Mouse (Mus musculus) midbrain, embryonic 14.5 days (tissue): ENCODE measurements at regions not wholly inside any gene's neighbourhood (a gene's known extent, or its start where the extent isn't known, plus 50 kb on each side); places are given as distances from the start of the nearest gene placed in this dataset.

Experiments
- ATAC-seq: fragments of 200-750 bp; cut with Nextera tagmentation; 2 replicates; pipeline ENCODE4 v1.8.0; 2017; ENCODE audit warnings: moderate number of reproducible peaks, moderate library complexity; ENCODE audit not compliant: low FRiP score, low TSS enrichment
- DNase-seq: peaks from one replicate; pipeline ENCODE4 v3.0.0-alpha.2; 2015
- H3K27ac ChIP-seq: fragments of 300-500 bp; sonication (generic); replicated peaks from 2 replicates; pipeline ENCODE4 v1.5.1; 2014; ENCODE audit warnings: mild to moderate bottlenecking, low read depth, low read length, moderate library complexity
- H3K27me3 ChIP-seq: fragments of 300-500 bp; sonication (generic); 2 replicates; pipeline ENCODE4 v1.6.1; 2014; ENCODE audit warnings: low read length, control low read depth, mixed read lengths; ENCODE audit not compliant: control insufficient read depth, insufficient read depth
- H3K36me3 ChIP-seq: fragments of 300-500 bp; sonication (generic); 2 replicates; pipeline ENCODE4 v1.6.1; 2014; ENCODE audit warnings: low read length, control low read depth; ENCODE audit not compliant: control insufficient read depth, insufficient read depth
- H3K4me1 ChIP-seq: fragments of 300-500 bp; sonication (generic); 2 replicates; pipeline ENCODE4 v1.6.1; 2014; ENCODE audit warnings: mild to moderate bottlenecking, antibody characterized with exemption, low read length, control low read depth; ENCODE audit not compliant: control insufficient read depth, insufficient read depth
- H3K4me2 ChIP-seq: fragments of 300-500 bp; sonication (generic); 2 replicates; pipeline ENCODE4 v1.6.1; 2014; ENCODE audit warnings: mild to moderate bottlenecking, low read length, moderate library complexity
- H3K4me3 ChIP-seq: fragments of 300-500 bp; sonication (generic); replicated peaks from 2 replicates; pipeline ENCODE4 v1.5.1; 2014; ENCODE audit warnings: low read depth, low read length
- H3K9ac ChIP-seq: fragments of 300-500 bp; sonication (generic); replicated peaks from 2 replicates; pipeline ENCODE4 v1.6.1; 2014; ENCODE audit warnings: mild to moderate bottlenecking, low read length, moderate library complexity
- H3K9me3 ChIP-seq: fragments of 300-500 bp; sonication (generic); 2 replicates; pipeline ENCODE4 v1.6.1; 2016; ENCODE audit warnings: low read length, control low read depth, mixed read lengths; ENCODE audit not compliant: control insufficient read depth
- WGBS: fragments of 180-500 bp; shearing (Covaris S2); extraction: QIAGEN DNeasy Blood & Tissue Kit; methylation state at CpG from one replicate; pipeline ENCODE4 v1.1.7; 2014; 5-methylcytosine and 5-hydroxymethylcytosine counted together

- DNase-seq (no peak), ATAC-seq (no peak)
- no peak overlapping the region for H3K4me2 ChIP-seq
- H3K9me3 ChIP-seq: no peaks in the 10 kb centered on the region
- H3K9ac ChIP-seq: no peak overlapping the region
- H3K36me3 ChIP-seq: no peaks in the 10 kb centered on the region
- no peak overlapping the region for H3K4me3 ChIP-seq
- H3K4me1 ChIP-seq: no peaks in the 10 kb centered on the region
- H3K27ac ChIP-seq: no peak overlapping the region
- H3K27me3 ChIP-seq: no peaks in the 10 kb centered on the region
Measured at GRCm38 (mm10) chr7:83481655-83482054, 103.1 kb upstream of the Tmc3 start.

- Histone ChIP-seq H3K36me3 (no peaks in the 10 kb centered on the region), H3K4me3 (no peak overlapping the region), H3K9me3 (no peaks in the 10 kb centered on the region), H3K9ac (no peak overlapping the region), H3K27ac (no peak overlapping the region), H3K4me2 (no peak overlapping the region), H3K4me1 (no peaks in the 10 kb centered on the region), H3K27me3 (no peaks in the 10 kb centered on the region)
- DNase-seq: no peak
- 86% methylated on average over 3 of the region's 3 CpGs for WGBS
- no peak for ATAC-seq
Measured at GRCm38 (mm10) chr7:83482254-83482653, 102.5 kb upstream of the Tmc3 start.

GRCm38 (mm10) chr7:83482671-83483304, 101.9 kb upstream of the Tmc3 start:
- Histone ChIP-seq H3K4me1 (no peaks in the 10 kb centered on the region), H3K4me2 (no peak overlapping the region), H3K27me3 (no peaks in the 10 kb centered on the region), H3K9me3 (no peaks in the 10 kb centered on the region), H3K9ac (no peak overlapping the region), H3K4me3 (no peak overlapping the region), H3K27ac (no peak overlapping the region), H3K36me3 (no peaks in the 10 kb centered on the region)
- WGBS: 59% methylated on average over 7 of the region's 7 CpGs
- DNase-seq (no peak), ATAC-seq (no peak)

GRCm38 (mm10) chr7:83486156-83486750, 98.5 kb upstream of the Tmc3 start:
- Histone ChIP-seq H3K4me1 (no peaks in the 10 kb centered on the region), H3K4me2 (no peak overlapping the region), H3K27ac (no peak overlapping the region), H3K36me3 (no peaks in the 10 kb centered on the region), H3K9ac (no peak overlapping the region), H3K4me3 (no peak overlapping the region), H3K27me3 (no peaks in the 10 kb centered on the region), H3K9me3 (no peaks in the 10 kb centered on the region)
- no peak for ATAC-seq
- WGBS: 71% methylated on average over 2 of the region's 2 CpGs
- DNase-seq: no peak

GRCm38 (mm10) chr7:83489790-83490189, 94.9 kb upstream of the Tmc3 start:
- no peaks in the 10 kb centered on the region for H3K4me1 ChIP-seq
- ATAC-seq (peak; percentile 76), DNase-seq (peak; percentile 79)
- no peaks in the 10 kb centered on the region for H3K36me3 ChIP-seq
- no peaks in the 10 kb centered on the region for H3K9me3 ChIP-seq
- H3K4me2 ChIP-seq: no peak overlapping the region
- H3K27ac ChIP-seq: no peak overlapping the region
- no peak overlapping the region for H3K4me3 ChIP-seq
- no peaks in the 10 kb centered on the region for H3K27me3 ChIP-seq
- no peak overlapping the region for H3K9ac ChIP-seq
- WGBS: 72% methylated on average over 1 of the region's 1 CpGs

- no peaks in the 10 kb centered on the region for H3K9me3 ChIP-seq
- no peaks in the 10 kb centered on the region for H3K4me1 ChIP-seq
- 77% methylated on average over 2 of the region's 2 CpGs for WGBS
- no peak overlapping the region for H3K27ac ChIP-seq
- H3K4me2 ChIP-seq: no peak overlapping the region
- no peak overlapping the region for H3K9ac ChIP-seq
- no peaks in the 10 kb centered on the region for H3K27me3 ChIP-seq
- no peak overlapping the region for H3K4me3 ChIP-seq
- H3K36me3 ChIP-seq: no peaks in the 10 kb centered on the region
- no peak for ATAC-seq
- DNase-seq: no peak
Measured at GRCm38 (mm10) chr7:83504996-83505645, 79.6 kb upstream of the Tmc3 start.

GRCm38 (mm10) chr7:83516295-83516694, 68.4 kb upstream of the Tmc3 start:
- H3K9me3 ChIP-seq: no peaks in the 10 kb centered on the region
- 86% methylated on average over 4 of the region's 4 CpGs for WGBS
- H3K27ac ChIP-seq: no peak overlapping the region
- H3K36me3 ChIP-seq: no peaks in the 10 kb centered on the region
- no peak for ATAC-seq
- H3K4me2 ChIP-seq: no peak overlapping the region
- no peaks in the 10 kb centered on the region for H3K4me1 ChIP-seq
- no peak for DNase-seq
- H3K27me3 ChIP-seq: no peaks in the 10 kb centered on the region
- H3K9ac ChIP-seq: no peak overlapping the region
- H3K4me3 ChIP-seq: no peak overlapping the region

GRCm38 (mm10) chr7:83521511-83521910, 63.2 kb upstream of the Tmc3 start:
- Histone ChIP-seq H3K9ac (no peak overlapping the region), H3K9me3 (no peaks in the 10 kb centered on the region), H3K4me1 (no peaks in the 10 kb centered on the region), H3K4me2 (no peak overlapping the region), H3K4me3 (no peak overlapping the region), H3K27ac (no peak overlapping the region), H3K36me3 (no peaks in the 10 kb centered on the region), H3K27me3 (no peaks in the 10 kb centered on the region)
- ATAC-seq (no peak), DNase-seq (no peak)
- 88% methylated on average over 7 of the region's 7 CpGs for WGBS
